Mouse (Mus musculus) hindbrain, embryonic 11.5 days (tissue): ENCODE measurements at regions not wholly inside any gene's neighbourhood (a gene's known extent, or its start where the extent isn't known, plus 50 kb on each side); places are given as distances from the start of the nearest gene placed in this dataset.

Experiments used
- ATAC-seq: fragments of 200-750 bp; cut with Nextera tagmentation; 2 replicates; pipeline ENCODE4 v1.8.0; 2017; ENCODE audit warnings: mild to moderate bottlenecking, moderate TSS enrichment, moderate library complexity; ENCODE audit not compliant: low FRiP score
- DNase-seq: peaks from one replicate; pipeline ENCODE4 v3.0.0-alpha.2; 2015; ENCODE audit warnings: low spot score
- H3K27ac ChIP-seq: fragments of 300-500 bp; sonication (generic); 2 replicates; pipeline ENCODE4 v1.5.1; 2014; ENCODE audit warnings: mild to moderate bottlenecking, low read depth, low read length
- H3K27me3 ChIP-seq: fragments of 300-500 bp; sonication (generic); 2 replicates; pipeline ENCODE4 v1.6.1; 2014; ENCODE audit warnings: mild to moderate bottlenecking, low read length, moderate library complexity, mixed read lengths; ENCODE audit not compliant: control insufficient read depth, insufficient read depth
- H3K36me3 ChIP-seq: fragments of 300-500 bp; sonication (generic); 2 replicates; pipeline ENCODE4 v1.6.1; 2014; ENCODE audit warnings: mild to moderate bottlenecking, low read length, moderate library complexity, mixed read lengths; ENCODE audit not compliant: control insufficient read depth, insufficient read depth
- H3K4me1 ChIP-seq: fragments of 300-500 bp; sonication (generic); replicated peaks from 2 replicates; pipeline ENCODE4 v1.6.1; 2014; ENCODE audit warnings: low read length, mixed read lengths; ENCODE audit not compliant: control insufficient read depth, insufficient read depth
- H3K4me2 ChIP-seq: fragments of 300-500 bp; sonication (generic); replicated peaks from 2 replicates; pipeline ENCODE4 v1.6.1; 2014; ENCODE audit warnings: mild to moderate bottlenecking, low read depth, low read length
- H3K4me3 ChIP-seq: fragments of 300-500 bp; sonication (generic); 2 replicates; pipeline ENCODE4 v1.5.1; 2014; ENCODE audit warnings: low read depth, low read length
- H3K9ac ChIP-seq: fragments of 300-500 bp; sonication (generic); 2 replicates; pipeline ENCODE4 v1.6.1; 2014; ENCODE audit warnings: low read depth, low read length
- H3K9me3 ChIP-seq: fragments of 300-500 bp; sonication (generic); 2 replicates; pipeline ENCODE4 v1.6.1; 2016; ENCODE audit warnings: low read length; ENCODE audit not compliant: control insufficient read depth
- WGBS: fragments of 180-500 bp; shearing (Covaris S2); extraction: QIAGEN DNeasy Blood & Tissue Kit; methylation state at CpG from one replicate; pipeline ENCODE4 v1.1.7; 2014; 5-methylcytosine and 5-hydroxymethylcytosine counted together

- no peak overlapping the region for H3K27ac ChIP-seq
- H3K4me3 ChIP-seq: no peak overlapping the region
- no peak overlapping the region for H3K9ac ChIP-seq
- DNase-seq (no peak), ATAC-seq (no peak)
- no peak overlapping the region for H3K4me2 ChIP-seq
- WGBS: 66% methylated on average over 2 of the region's 2 CpGs
- no peaks in the 10 kb centered on the region for H3K27me3 ChIP-seq
- H3K36me3 ChIP-seq: no peaks in the 10 kb centered on the region
- no peaks in the 10 kb centered on the region for H3K9me3 ChIP-seq
- no peaks in the 10 kb centered on the region for H3K4me1 ChIP-seq
Observed at GRCm38 (mm10) chr19:16075512-16076086, 57.0 kb upstream of the Gnaq start.

GRCm38 (mm10) chr19:16075026-16075425 lies 57.6 kb upstream of the Gnaq start:
- no peaks in the 10 kb centered on the region for H3K4me1 ChIP-seq
- no peak overlapping the region for H3K27ac ChIP-seq
- no peak for DNase-seq
- no peaks in the 10 kb centered on the region for H3K36me3 ChIP-seq
- no peaks in the 10 kb centered on the region for H3K9me3 ChIP-seq
- no peak overlapping the region for H3K4me2 ChIP-seq
- H3K4me3 ChIP-seq: no peak overlapping the region
- H3K9ac ChIP-seq: no peak overlapping the region
- ATAC-seq: no peak
- 100% methylated on average over 1 of the region's 1 CpGs for WGBS
- no peaks in the 10 kb centered on the region for H3K27me3 ChIP-seq

GRCm38 (mm10) chr19:16067314-16067713 lies 65.3 kb upstream of the Gnaq start:
- Histone ChIP-seq H3K4me3 (no peak overlapping the region), H3K4me2 (no peak overlapping the region), H3K36me3 (no peaks in the 10 kb centered on the region), H3K27ac (no peak overlapping the region), H3K4me1 (no peaks in the 10 kb centered on the region), H3K27me3 (no peaks in the 10 kb centered on the region), H3K9ac (no peak overlapping the region), H3K9me3 (no peaks in the 10 kb centered on the region)
- 84% methylated on average over 6 of the region's 6 CpGs for WGBS
- ATAC-seq (no peak), DNase-seq (no peak)

GRCm38 (mm10) chr19:16064911-16065310 lies 67.7 kb upstream of the Gnaq start:
- DNase-seq (no peak), ATAC-seq (no peak)
- H3K4me3 ChIP-seq: no peak overlapping the region
- no peaks in the 10 kb centered on the region for H3K9me3 ChIP-seq
- H3K4me1 ChIP-seq: no peaks in the 10 kb centered on the region
- H3K36me3 ChIP-seq: no peaks in the 10 kb centered on the region
- H3K9ac ChIP-seq: no peak overlapping the region
- H3K4me2 ChIP-seq: no peak overlapping the region
- H3K27me3 ChIP-seq: no peaks in the 10 kb centered on the region
- no peak overlapping the region for H3K27ac ChIP-seq
- over 99% methylated on average over 3 of the region's 3 CpGs for WGBS

GRCm38 (mm10) chr19:16063916-16064580 lies 68.6 kb upstream of the Gnaq start:
- H3K27me3 ChIP-seq: no peaks in the 10 kb centered on the region
- no peaks in the 10 kb centered on the region for H3K9me3 ChIP-seq
- H3K4me1 ChIP-seq: no peaks in the 10 kb centered on the region
- no peak overlapping the region for H3K4me3 ChIP-seq
- ATAC-seq (peak; percentile 80; the same call in 1 of the 2 replicates), DNase-seq (peak; percentile 87)
- peak overlapping the region; percentile 27; the same call in 1 of the 2 replicates for H3K4me2 ChIP-seq
- WGBS: 18% methylated on average over 12 of the region's 12 CpGs
- no peak overlapping the region for H3K27ac ChIP-seq
- H3K36me3 ChIP-seq: no peaks in the 10 kb centered on the region
- peak overlapping the region; percentile 44; the same call in 1 of the 2 replicates for H3K9ac ChIP-seq

GRCm38 (mm10) chr19:16063533-16063915 lies 69.1 kb upstream of the Gnaq start:
- no peak overlapping the region for H3K27ac ChIP-seq
- H3K4me1 ChIP-seq: no peaks in the 10 kb centered on the region
- no peaks in the 10 kb centered on the region for H3K27me3 ChIP-seq
- no peak overlapping the region for H3K9ac ChIP-seq
- DNase-seq (no peak), ATAC-seq (no peak; the same call in 1 of the 2 replicates)
- H3K36me3 ChIP-seq: no peaks in the 10 kb centered on the region
- H3K4me3 ChIP-seq: no peak overlapping the region
- WGBS: 59% methylated on average over 8 of the region's 8 CpGs
- H3K4me2 ChIP-seq: no peak overlapping the region
- no peaks in the 10 kb centered on the region for H3K9me3 ChIP-seq

GRCm38 (mm10) chr19:16061821-16062220 lies 70.8 kb upstream of the Gnaq start:
- Histone ChIP-seq H3K4me3 (no peak overlapping the region), H3K9me3 (no peaks in the 10 kb centered on the region), H3K36me3 (no peaks in the 10 kb centered on the region), H3K4me1 (no peaks in the 10 kb centered on the region), H3K27ac (no peak overlapping the region), H3K27me3 (no peaks in the 10 kb centered on the region), H3K4me2 (no peak overlapping the region), H3K9ac (no peak overlapping the region)
- DNase-seq: no peak
- no peak for ATAC-seq
- WGBS: 85% methylated on average over 11 of the region's 11 CpGs

GRCm38 (mm10) chr19:16059026-16059425 lies 73.6 kb upstream of the Gnaq start:
- no peaks in the 10 kb centered on the region for H3K36me3 ChIP-seq
- H3K27ac ChIP-seq: no peak overlapping the region
- H3K27me3 ChIP-seq: no peaks in the 10 kb centered on the region
- no peaks in the 10 kb centered on the region for H3K9me3 ChIP-seq
- no peak overlapping the region for H3K9ac ChIP-seq
- H3K4me2 ChIP-seq: no peak overlapping the region
- no peak for DNase-seq
- H3K4me3 ChIP-seq: no peak overlapping the region
- no peaks in the 10 kb centered on the region for H3K4me1 ChIP-seq
- no peak for ATAC-seq
- 88% methylated on average over 4 of the region's 4 CpGs for WGBS
